Mouse (Mus musculus) regulatory T cell (primary cell): ENCODE results near the gene Bhlhe40.

Experiments
- in situ Hi-C: fragments of 300-600 bp; cut with MboI, MseI; formaldehyde crosslinking; loops from one replicate; pipeline ENCODE4 v1.15.1; 2025; ENCODE audit warnings: high pct_unique_total_duplicates

Bhlhe40 gene

DNA sequence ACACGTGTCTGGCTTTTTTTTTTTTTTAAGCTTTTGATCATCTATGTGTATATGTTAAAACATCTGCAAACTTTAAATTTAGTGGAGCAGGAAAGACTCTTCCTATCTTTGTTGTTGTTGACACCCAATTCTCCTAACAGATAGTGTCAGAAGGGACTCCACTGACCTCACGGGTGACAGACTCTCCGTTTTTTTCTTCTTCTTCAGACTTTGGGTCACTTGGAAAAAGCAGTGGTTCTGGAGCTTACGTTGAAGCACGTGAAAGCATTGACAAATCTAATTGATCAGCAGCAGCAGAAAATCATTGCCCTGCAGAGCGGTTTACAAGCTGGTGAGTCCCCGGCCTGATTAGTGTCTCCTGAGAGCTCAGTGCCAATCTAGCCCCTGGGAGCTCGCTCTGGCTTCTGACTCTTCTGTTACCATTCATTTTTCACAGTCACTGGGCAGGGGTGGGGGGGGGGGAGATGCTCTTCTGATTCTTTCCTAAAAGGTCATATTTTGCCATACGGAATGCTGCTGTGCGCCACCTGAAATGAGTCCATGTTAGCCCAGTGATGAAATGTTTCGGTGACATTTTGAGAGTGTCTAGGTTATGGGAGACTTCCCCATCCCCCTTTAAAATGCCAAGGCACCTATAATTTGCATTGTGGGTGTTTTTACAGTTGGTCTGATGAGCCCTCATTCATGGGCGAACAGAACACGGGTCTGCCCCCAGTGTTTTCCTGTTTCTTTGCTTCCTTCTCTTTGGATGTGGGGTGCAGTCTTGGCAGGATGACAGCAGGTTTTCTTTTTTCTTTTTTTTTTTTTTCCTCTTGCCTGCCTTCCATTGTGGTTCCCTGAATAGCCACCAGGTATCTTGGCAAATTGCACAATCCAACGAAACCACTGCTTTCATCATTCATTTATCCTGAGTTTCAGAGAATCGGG, 2.1 kb downstream of the Bhlhe40 start:
- in situ Hi-C loops, result loop anchor here (5.0 to 25.0 kb wide), 3 partner anchors 110 to 1875 kb away; no protein-coding TSS in a partner anchor

DNA sequence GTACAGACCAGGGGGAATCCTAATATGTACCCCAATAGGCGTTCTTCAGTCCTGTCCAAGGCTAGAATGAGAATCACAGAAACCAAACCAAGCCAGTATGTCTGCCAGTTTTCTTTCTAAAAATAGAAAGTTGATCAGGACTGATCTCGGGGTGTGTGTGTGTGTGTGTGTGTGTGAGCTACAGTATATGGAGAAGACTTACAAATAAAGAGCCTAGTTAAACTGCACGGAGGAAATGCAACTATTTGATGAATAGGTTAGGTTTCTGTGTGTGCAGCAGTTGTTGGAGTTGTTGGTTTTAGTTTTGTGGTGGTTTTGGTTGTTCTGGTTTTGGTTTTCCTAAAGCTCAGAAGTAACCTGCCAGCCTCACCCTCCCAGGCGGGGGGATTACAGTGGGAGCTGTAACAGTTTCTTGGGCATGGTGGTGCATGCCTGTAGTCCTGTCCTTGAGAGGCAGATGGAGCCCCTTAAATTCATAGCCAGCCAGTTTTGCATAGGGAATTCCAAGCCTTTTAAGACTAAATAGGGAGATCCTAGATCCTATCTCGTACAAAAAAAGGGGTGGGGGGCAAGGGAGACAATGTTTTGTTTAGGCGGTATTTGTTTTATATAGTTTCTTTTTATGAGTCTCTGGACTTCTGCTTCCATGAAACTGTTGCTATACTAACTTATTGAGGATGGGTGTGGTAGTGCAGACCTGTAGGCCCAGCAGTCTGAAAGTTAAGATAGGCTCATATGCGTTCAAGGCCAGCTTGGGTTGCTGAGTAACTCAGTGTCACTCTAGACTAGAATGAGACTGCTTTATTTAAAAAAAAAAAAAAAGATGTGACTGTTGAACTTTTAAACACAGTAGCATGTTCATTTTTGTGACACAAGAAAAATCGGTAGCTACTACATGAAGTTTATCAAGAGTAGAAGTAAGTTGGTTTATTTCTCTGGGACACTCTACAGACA, 3.1 kb downstream of the Bhlhe40 start:
- in situ Hi-C loops, result loop anchor here (5.0 to 25.0 kb wide), 3 partner anchors 111 to 1876 kb away; no protein-coding TSS in a partner anchor

DNA sequence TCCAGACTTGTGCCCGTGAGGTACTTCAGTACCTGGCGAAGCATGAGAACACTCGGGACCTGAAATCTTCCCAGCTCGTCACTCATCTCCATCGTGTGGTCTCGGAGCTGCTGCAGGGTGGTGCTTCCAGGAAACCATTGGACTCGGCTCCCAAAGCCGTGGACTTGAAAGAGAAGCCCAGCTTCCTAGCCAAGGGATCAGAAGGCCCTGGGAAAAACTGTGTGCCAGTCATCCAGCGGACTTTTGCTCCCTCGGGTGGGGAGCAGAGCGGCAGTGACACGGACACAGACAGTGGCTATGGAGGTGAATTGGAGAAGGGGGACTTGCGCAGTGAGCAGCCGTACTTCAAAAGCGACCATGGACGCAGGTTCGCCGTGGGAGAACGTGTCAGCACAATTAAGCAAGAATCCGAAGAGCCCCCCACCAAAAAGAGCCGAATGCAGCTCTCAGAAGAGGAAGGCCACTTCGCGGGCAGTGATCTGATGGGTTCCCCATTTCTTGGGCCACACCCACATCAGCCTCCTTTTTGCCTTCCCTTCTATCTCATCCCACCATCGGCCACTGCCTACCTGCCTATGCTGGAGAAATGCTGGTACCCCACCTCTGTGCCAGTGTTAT, 4.2 kb downstream of the Bhlhe40 start:
- in situ Hi-C loops, result loop anchor here (5.0 to 25.0 kb wide), 4 partner anchors 38 to 1877 kb away; no protein-coding TSS in a partner anchor

DNA sequence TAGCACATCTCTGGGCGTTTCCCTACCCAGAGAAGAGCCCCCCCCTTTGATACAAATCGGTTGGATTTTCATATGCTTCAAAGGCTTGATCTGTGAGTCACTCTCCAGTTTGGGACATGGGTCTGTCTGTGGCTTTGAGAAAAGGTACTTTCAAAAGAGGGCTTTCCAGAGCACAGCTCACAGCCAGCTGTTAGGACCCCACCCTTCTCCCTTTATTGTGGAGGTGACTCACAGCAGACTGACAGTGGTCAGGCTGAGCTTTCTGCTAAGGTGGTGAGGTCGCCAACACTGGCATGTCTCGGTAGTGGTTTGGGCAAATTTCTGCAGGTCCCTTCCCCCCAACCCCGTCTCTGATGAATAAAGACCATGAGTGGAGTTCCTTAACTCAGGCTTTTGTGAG, 5.2 kb downstream of the Bhlhe40 start:
- in situ Hi-C loops, result loop anchor here (5.0 to 25.0 kb wide), 2 partner anchors 37 to 1878 kb away; no protein-coding TSS in a partner anchor

DNA sequence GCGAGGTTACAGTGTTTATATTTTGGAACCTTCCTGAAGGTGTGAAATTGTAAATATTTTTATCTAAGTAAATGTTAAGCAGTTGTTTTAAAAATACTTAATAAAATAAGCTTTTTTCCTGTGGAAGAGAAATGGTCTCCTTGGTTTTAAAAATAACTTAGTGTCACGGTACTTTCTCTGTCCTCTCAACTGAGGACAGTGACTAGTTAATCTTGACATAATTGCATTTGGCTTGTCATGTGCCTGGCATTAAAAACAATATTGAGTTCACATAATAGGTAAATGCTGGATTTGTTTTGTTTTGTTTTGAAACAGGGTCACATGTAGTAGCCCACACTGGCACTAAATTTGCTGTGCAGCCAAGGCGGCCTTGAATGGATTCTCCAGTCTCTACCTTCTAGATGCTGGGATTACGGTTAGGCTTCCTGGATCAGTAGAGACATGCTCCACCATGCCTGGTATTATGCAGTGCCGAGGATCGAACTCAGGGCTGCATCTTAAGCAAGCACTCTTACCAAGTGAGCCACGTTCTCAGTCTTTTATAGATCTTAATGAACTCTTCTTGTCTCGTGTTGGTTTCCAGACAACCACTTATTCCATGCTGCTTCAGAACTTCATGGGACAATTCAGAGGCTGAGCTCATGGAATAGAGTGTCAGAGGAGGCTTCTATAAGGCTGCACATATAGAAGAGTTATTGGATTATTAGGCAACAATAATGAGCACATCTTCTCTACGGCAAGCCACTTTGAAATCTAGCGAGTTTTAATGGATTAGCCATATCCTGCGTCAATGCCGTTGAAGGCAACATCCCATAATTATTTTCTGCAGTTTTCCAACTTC, 6.4 kb downstream of the Bhlhe40 start:
- in situ Hi-C loops, result loop anchor here (5.0 to 25.0 kb wide), 2 partner anchors 35 to 1880 kb away; no protein-coding TSS in a partner anchor

DNA sequence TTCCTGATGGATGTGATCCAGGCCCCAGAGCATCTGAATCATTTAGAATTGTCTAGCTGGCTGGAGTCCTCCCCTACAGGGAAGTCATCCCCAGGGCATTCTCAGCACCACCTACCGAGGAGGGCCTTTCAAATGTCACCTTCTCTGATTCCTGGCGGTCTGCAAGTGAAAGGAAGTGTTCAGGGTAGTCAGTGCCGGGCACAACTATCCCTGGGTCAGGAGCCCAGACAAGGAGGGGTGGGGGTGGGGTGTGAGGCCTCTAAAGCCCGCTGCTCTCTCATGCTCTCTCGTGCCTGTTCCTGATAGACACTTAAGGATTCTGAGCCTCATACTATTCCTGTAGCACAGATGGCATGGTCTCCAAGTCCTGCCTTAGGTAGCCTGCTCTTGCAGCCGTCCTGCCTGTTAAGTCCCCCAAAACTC, 7.2 kb downstream of the Bhlhe40 start:
- in situ Hi-C loops, result loop anchor here (5.0 to 25.0 kb wide), 2 partner anchors 35 to 1880 kb away; no protein-coding TSS in a partner anchor

DNA sequence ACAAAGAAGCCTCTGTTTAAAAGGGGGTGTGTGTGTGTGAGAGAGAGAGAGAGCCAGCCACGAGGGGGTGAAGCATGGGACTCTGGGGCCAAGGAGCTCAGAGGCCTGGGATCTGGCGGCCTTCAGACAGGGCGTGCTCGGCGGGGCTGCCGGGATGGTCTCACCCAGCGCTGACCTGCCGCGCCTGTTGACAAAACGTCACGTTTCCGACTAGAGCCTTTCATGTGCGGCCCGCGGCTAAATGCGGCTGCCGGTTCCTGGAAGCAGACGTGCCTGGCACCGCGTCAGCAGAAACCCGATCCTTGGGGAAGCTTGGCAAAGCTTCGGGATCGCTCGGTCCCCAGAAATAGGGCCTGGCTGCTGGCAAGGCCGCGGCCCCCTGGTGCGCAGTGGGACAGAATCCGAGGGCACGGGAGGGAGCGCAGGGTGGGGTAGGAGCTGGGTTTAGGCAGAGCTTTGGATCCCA, 7.9 kb downstream of the Bhlhe40 start:
- in situ Hi-C loops, result loop anchor here (5.0 to 25.0 kb wide), 2 partner anchors 34 to 1881 kb away; no protein-coding TSS in a partner anchor

DNA sequence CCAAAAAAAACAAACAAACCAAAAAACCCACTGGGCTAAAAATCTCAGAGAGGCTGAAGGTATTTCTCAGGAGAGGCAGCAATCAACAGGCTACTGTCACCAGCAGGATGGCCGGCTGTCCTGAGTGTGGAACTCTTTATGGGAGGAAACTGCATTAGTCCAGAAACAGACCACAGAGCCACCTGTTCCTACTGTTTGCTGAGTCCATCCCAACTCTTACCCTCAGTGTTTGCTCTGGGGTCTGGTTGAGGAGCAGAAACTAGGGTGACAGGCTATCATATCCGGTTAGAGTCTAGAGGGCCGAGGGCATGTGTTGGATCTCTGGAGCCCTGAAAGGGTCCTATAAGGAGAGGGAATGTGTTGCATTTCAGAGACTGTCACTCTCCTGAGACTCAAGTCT, 9.8 kb downstream of the Bhlhe40 start:
- in situ Hi-C loops, result loop anchor here (25.0 kb wide), 1 partner anchor 1883 kb away; no protein-coding TSS in a partner anchor

DNA sequence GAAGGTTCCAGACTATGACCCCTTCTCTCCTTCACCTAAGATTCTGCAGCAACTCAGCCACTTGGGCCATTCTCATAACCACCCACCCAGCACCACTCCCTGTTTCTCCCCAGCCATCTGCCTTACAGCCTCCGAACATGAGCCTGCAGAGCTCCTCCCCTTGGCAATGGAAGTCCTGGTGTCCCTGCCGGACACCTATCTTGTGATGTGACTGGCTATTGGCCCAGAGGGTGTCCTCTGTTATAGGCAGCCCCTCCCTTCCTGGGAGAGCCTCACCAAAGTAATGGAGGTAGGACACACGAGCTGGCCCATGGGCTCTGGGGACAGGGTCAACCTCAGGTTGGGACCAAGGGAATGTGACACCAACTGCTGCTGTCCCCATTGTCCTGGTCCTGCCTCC, 10.4 kb downstream of the Bhlhe40 start:
- in situ Hi-C loops, result loop anchor here (25.0 kb wide), 1 partner anchor 1884 kb away; no protein-coding TSS in a partner anchor

DNA sequence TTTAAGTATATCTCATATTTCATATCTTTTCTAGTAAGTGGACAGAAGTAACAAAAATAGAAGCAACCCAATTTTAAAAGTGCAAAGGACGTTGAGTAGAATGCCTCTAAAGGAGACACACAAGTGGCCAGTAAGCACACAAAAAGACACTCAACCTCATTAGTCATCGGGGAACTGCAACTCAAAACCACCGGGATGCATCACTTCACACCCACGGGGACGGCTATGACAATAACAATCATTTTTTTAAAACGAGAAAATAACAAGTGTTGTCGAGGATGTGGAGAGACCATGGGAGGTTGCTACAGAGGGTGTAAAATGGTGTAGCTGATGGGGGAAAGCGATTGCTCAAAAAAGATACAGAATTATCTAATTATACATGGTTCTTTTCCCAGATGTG, 11.7 kb downstream of the Bhlhe40 start:
- in situ Hi-C loops, result loop anchor here (25.0 kb wide), 1 partner anchor 1885 kb away; no protein-coding TSS in a partner anchor

DNA sequence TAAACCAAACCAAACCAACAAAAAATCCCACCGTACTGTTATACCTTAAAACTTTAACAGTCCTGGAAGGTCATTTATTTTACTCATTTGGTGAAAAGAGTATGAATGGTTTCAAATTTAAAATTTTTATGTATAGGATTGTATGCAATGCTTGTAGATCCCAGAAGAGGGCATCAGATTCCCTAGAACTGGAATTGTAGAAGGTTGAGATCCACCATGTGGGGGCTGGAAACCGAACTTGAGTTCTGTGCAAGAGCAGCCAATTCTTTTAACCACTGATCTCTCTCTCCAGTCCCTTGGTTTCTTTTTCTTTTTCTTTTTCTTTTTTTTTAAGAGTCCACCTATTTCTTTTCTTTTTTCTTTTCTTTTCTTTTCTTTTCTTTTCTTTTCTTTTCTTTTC, 13.8 kb downstream of the Bhlhe40 start:
- in situ Hi-C loops, result loop anchor here (25.0 kb wide), 1 partner anchor 1887 kb away; no protein-coding TSS in a partner anchor

DNA sequence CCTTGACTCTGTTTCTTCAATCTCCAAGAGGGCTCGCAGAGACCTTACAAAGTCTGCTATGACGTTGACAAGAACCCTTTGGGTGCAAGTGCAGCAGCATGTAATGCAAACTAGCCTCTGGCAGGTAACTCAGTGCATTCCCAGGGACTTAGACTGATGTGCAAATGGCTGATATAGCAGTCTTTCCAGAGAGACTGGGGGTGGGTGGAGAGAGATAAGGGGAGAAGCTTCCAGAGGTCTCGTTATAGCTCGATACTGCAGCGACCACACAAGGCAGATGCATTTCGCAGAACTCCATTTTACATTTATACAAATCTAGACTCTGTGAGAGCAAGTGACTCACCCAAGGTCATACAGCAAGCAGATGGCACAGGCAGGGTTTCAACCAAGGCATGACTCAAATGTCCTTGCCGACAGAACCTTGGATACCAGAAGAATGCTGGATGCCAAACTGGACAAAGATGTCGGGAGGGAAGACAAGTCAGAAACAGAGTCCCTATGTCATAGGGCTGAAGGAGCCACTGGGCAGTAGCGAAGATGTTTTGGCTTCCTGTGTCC, 16.4 kb downstream of the Bhlhe40 start:
- in situ Hi-C loops, result no loop called here

DNA sequence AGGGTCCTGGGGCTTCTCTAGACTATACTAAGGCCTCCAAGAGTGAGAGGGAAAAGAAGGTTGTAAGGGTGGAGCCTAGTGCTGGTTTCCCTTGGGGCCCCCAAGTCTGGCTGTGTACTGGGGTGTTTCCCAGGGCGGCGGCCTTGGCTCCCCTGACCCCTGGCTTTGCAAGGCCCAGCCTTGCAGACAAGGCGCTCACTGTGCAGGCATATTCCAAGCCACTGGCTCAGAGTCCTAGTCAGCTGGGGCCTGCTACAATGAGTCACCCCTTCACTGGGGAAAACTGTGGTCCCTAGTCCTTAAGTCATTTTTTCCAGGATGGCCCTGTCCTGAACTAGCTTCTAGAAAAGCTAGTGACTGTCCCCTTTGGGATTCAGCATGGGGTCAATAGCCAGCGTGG, 17.3 kb downstream of the Bhlhe40 start:
- in situ Hi-C loops, result no loop called here

DNA sequence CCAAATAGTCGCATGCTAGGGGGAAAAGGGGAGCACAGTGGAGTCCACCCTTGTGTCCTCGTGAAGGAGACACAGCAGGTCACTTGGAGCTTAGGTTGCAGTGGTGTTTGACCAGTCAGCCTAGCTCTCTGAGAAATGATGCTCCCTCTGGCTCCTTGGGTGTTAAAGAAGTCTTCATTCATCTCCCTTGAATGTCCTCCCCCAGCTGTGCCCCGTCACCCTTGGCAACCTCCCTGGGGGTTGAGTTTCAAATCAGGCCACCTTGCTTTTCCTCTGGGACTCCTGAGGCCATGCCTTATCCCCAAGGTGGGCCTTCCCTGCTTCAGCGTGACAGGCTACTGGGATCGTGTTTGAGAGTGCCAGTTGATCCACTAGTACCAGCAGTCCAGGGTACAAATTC, 17.8 kb downstream of the Bhlhe40 start:
- in situ Hi-C loops, result no loop called here

DNA sequence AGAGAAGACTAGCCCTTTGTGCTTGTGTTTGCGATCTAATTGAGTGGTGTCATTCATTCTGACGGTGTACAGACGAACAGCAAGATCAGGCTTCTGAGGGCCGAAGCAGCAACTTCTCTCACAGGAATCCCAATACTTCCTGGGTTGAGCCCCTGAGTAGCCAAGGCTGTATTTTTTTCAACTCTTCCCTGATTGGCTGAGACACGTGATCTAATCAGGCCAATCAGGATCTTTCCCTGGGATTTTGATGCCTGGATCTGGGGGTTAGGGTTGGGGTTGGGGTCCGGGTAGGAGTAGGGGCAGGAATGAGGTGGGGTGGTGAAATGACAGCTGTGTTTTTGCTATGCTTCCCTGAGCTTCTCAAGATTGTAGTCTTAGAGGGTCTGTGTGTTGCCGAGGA, 20.1 kb downstream of the Bhlhe40 start:
- in situ Hi-C loops, result loop anchor here (10.0 kb wide), 1 partner anchor 516 kb away; no protein-coding TSS in a partner anchor

DNA sequence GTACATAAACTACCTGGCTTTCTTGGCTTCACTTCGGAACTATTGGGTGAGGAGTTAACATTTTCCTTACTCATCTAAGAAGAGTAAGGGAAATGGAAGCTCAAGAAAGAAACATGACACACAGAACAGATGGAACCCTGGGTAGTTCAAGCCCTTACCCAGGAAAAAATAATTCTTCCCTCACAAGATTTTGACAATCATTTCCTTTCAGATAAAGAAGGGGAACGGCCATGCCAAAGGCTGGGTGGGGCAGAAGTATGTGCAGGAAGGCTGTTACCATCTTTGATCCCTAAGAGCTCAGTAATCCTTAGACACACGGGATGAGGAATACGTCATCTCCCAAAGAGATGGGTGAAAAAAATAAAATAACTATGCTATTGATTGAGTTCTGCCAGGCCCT, 20.7 kb downstream of the Bhlhe40 start:
- in situ Hi-C loops, result loop anchor here (10.0 kb wide), 1 partner anchor 516 kb away; no protein-coding TSS in a partner anchor

DNA sequence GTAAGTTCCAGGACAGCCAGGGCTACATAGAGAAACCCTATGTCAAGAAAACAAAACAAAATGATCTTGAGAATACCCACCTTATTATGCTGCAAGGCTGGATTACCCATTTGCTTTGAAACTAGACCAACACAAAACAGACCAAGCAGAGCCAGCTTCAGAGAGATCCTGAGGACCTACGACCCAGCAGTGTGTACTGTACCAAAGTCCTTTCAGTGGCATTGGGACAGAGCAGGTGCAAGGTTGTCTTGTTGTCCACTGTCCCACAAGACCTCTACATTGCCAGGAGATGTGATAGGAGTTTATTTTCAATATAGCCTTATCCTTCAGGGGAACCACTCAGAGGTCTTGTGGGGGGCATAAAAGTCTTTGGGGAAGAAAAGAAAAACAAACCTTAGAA, 22.7 kb downstream of the Bhlhe40 start:
- in situ Hi-C loops, result loop anchor here (10.0 kb wide), 1 partner anchor 518 kb away; no protein-coding TSS in a partner anchor

DNA sequence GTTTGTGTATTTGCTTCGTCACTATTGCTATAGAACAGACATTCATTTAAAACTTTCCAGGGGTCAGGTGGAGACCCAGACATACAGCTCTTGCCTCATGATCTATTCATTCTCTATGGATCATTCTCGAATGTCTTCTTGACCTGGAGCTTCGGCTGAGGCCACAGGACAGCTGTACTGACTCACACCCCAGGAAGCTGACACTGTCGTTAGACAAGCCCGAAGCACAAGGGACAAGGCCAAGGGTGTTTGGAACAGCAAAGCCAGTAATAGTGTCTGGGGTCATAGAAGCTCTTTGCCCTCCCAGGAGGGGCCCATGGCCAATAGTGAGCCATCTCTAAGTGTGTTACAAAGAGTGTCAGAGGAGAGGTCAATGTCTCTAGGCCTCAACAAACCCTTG, 24.0 kb downstream of the Bhlhe40 start:
- in situ Hi-C loops, result loop anchor here (10.0 kb wide), 1 partner anchor 520 kb away; no protein-coding TSS in a partner anchor

DNA sequence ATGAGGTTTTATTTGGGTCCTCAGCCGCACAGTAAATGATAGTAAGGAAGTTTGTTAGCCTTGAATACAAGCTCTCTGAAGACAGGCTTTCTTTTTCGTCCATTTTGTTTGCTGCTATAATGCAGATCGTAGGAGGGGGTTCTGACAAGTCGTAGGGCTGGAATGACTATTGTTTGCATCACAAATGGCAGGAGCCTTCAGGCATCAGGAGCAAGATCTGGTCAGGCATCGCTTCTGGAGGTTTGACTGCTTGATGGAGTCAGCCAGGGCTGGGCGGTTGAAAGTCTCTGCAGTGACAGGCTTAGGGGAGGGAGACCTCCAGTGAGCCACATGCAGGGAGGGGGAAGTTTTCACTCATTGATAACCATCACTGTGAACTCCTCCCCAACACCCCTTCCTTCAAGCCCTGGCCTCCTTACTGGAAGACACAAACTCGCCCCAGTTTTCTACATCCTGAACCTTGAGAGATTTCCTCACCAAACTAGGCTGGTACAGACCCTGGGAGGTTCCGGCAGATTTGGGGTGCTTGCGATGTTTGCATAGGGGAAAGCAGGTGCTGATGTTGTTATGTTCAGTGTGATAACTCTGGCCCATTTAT, 25.4 kb downstream of the Bhlhe40 start:
- in situ Hi-C loops, result loop anchor here (10.0 kb wide), 1 partner anchor 521 kb away; no protein-coding TSS in a partner anchor
